Mouse (Mus musculus): ENCODE results near the gene Mthfd1l.
"Not testable (repeated sequence)": the region's sequence is repeated elsewhere in the genome, so short reads cannot be mapped to it uniquely, and the experiment has no call there.

Mthfd1l gene

GRCm38 (mm10) chr10:4112611-4113327 lies 139.9 kb downstream of the Mthfd1l start:
- in situ Hi-C loops (cut with MboI, MseI) = no loop called here

- in situ Hi-C loops (cut with MboI, MseI) = no loop called here
Measured at GRCm38 (mm10) chr10:4113328-4113658, 140.4 kb downstream of the Mthfd1l start.

DNA sequence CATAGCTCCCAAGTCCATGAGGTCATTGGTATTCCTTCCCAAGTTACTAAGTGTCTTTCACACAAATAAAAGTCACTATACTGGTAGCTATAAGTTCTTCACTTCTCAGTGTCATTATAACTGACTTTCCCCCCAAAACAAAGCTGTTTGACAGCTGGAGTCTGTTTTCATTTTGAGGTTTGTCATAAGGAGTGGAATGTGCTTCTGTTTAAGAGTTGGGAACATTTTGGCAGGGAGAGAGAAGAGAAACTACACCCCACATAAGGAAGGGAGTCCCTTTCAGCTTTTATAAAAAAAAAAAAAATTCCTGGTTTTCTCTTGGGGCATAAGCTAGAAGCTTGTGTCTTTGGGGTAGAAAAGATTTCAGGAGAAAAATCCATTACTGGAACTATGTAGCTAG lies 143.7 kb downstream of the Mthfd1l start:
- in situ Hi-C loops (cut with MboI, MseI) = no loop called here

DNA sequence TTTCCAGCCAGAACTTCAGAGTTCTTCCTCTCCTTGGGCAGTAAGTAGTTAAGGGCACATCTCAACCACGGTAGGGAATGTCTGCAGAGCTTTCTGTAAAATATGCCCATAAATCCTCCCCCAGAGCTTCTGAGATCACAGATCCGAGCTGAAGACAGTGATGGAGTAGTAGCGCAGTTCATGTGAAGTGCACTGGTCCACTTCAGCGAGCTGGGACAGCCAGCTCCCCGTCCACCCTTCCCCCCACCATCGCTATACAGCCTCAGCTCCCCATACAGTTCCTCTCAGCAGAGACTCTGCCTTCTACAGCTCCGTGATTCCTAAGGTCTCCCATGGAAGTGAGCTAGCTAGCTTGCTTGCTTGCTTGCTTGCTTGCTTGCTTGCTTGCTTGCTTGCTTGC lies 144.2 kb downstream of the Mthfd1l start:
- in situ Hi-C loops (cut with MboI, MseI) = no loop called here

GRCm38 (mm10) chr10:4119287-4119686 lies 146.4 kb downstream of the Mthfd1l start:
- in situ Hi-C loops (cut with MboI, MseI) = no loop called here

DNA sequence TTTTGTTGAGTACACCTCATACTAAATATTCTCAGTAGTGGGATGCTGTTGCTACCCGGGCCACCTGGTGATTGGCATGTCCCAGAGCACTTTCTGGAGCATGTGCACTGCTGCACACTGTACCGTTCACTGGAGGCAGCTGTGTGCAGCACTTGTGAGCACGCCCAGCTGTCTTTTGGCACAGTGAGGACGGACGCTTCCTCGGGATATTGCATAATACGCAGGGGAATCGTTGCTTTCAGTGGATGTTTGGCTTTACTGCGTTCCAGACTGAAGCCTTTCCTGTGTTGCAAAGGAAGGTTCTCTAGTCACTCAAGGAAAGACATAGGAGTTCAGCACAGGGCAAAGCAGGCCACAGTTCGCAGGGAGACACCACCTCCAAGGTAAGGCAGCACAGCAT lies 147.8 kb downstream of the Mthfd1l start:
- in situ Hi-C loops (cut with MboI, MseI) = no loop called here

DNA sequence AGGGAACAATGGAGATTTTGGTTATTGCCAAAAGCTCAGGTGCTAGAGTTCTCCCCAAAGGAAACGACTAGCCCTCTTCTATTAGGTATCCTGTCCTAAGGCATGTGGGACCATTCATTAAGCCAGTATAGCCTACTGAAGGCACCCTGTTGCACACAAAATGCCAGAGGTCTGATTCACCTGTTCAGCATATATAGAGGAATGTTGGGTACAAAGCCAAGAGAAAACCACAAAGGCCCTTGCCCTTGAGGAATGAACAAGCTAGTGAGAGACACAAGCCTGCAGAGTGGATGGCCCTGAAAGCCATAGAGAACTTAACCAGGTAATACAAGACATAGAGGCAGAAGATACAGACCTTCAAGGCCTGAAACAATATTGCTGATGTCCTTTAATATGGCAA lies 148.3 kb downstream of the Mthfd1l start:
- in situ Hi-C loops (cut with MboI, MseI) = no loop called here

DNA sequence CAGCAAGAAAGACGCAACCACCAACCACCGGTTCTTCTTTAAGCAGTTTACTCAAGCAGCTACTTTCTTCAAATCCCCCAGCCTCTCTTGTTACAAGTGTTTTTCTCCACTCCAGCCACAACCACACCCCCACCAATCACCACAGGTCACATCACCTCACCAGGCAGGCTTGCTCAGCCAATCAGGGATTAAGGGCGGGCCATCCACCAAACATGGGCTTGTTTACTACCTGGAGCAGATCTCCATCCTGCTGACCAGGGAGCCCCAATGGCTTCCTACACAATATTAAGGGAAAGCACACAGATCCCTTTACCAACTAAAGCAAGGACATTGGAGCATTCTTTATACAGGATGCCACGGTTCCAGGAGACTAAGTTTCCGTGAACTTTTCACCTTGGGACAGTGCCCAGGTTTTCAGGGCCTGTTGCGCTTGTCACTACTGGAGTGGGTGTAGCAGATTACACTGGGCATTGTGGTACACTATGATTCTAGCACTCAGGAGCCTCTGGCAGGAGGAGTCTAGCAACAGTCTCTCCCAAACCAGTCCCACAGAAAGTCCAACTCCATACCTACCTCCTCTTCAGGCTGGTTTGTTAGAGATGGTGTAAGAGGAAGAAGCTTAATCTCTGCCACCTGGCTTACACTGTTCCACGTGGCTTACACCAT lies 150.5 kb downstream of the Mthfd1l start:
- in situ Hi-C loops (cut with MboI, MseI) = not testable (repeated sequence)

- in situ Hi-C loops (cut with MboI, MseI) = no loop called here
Measured at GRCm38 (mm10) chr10:4124148-4124547, 151.2 kb downstream of the Mthfd1l start.

- in situ Hi-C loops (cut with MboI, MseI) = no loop called here
Measured at GRCm38 (mm10) chr10:4125232-4125631, 152.3 kb downstream of the Mthfd1l start.

GRCm38 (mm10) chr10:4126335-4127012 lies 153.6 kb downstream of the Mthfd1l start:
- in situ Hi-C loops (cut with MboI, MseI) = no loop called here

- in situ Hi-C loops (cut with MboI, MseI) = no loop called here
Measured at GRCm38 (mm10) chr10:4128411-4128810, 155.5 kb downstream of the Mthfd1l start.

- in situ Hi-C loops (cut with MboI, MseI) = no loop called here
Measured at GRCm38 (mm10) chr10:4128915-4129314, 156.0 kb downstream of the Mthfd1l start.

GRCm38 (mm10) chr10:4129461-4129860 lies 156.5 kb downstream of the Mthfd1l start:
- in situ Hi-C loops (cut with MboI, MseI) = no loop called here

GRCm38 (mm10) chr10:4130034-4130607 lies 157.2 kb downstream of the Mthfd1l start:
- in situ Hi-C loops (cut with MboI, MseI) = no loop called here

- in situ Hi-C loops (cut with MboI, MseI) = no loop called here
Measured at GRCm38 (mm10) chr10:4132735-4133134, 159.8 kb downstream of the Mthfd1l start.

- in situ Hi-C loops (cut with MboI, MseI) = no loop called here
Measured at GRCm38 (mm10) chr10:4135100-4135764, 162.3 kb downstream of the Mthfd1l start.

- in situ Hi-C loops (cut with MboI, MseI) = no loop called here
Measured at GRCm38 (mm10) chr10:4139531-4139930, 166.6 kb downstream of the Mthfd1l start.

DNA sequence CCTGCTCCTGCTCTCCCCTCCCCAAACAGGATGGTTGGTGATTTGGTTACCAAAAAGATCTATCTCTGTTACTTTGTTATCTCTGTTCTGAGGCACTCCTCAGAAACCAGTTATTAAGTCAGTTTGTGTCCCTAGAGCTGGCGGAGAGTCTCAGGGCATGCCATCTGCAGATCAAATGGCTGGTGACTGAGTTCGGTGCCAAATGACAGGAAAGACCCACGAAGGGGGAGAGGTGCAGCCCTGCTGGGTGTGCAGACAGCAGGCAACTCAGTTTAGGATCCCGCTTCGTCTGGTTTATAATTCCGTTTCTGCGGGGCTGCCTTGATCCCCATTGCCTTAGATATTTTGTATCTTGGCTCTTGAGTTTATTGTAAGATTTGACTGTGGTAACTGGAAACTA lies 168.8 kb downstream of the Mthfd1l start:
- in situ Hi-C loops (cut with MboI, MseI) = loop anchor here in 1 of 2 experiments (10.0 kb wide), 1 partner anchor 1323 kb away; no protein-coding TSS in a partner anchor

DNA sequence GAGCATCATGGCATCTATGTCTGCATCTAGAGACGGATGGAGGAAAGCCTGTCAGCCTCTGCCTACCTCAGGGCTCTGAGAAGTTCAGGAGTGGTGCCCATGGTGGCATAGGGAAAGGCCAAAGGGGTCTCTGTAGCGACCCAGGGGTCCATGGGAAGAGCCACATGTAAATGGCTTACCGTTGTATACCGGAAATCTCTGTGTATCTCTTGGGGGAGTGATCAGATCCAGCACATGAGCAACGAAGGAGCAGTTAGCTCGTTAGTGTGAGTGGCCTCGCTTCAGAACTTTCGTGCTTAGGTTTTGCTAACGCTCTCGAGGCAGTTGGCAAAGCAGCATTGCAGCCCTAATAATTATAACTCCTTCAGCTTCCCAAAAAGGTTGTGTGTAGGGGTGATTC lies 169.9 kb downstream of the Mthfd1l start:
- in situ Hi-C loops (cut with MboI, MseI) = loop anchor here in 1 of 2 experiments (10.0 kb wide), 1 partner anchor 1322 kb away; no protein-coding TSS in a partner anchor

- in situ Hi-C loops (cut with MboI, MseI) = loop anchor here in 1 of 2 experiments (10.0 kb wide), 1 partner anchor 1321 kb away; no protein-coding TSS in a partner anchor
Measured at GRCm38 (mm10) chr10:4143381-4143780, 170.5 kb downstream of the Mthfd1l start.
